Mouse (Mus musculus): ENCODE measurements around the gene Cep63.
A peak's percentile ranks its signal among the peaks of the same experiment; 100 is the strongest.

The Cep63 gene

DNA sequence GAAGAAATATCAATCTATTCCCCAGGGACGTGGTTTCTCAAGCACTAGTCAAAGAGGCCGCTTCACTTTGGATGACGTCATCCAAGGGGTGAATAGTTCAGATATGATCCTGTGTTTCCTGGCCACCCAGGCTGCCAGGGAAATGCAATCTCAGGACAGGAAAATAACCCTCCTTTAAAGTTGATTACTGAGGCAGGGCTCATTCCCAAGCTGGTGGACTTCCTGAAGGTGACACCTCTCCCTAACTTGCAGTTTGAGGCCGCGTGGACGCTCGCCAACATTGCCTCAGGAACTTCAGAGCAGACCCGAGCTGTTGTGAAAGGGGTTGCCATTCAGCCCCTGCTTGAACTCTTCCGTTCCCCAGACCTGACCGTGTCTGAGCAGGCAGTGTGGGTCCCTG, 74.6 kb downstream of the Cep63 start:
- DNase-seq = no peak

- no peak for DNase-seq
Measured at GRCm38 (mm10) chr9:102549211-102549610, 77.1 kb downstream of the Cep63 start.

DNA sequence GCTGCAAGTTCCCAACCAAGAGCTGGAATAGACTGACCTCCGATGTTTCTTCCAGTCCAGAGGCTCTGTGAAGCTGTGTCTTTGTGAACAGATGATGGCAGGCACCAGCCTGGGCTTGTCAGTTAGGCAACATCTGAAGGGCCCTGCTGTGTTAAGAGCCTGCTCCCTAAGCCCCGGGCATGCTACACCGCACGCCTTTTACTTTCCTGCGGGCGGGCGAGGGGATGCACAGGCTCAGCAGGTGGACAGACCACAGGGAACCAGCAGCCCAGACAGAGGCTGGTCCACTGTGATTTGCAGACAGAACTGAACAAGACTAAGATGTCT, 79.3 kb downstream of the Cep63 start:
- DNase-seq = no peak

- no peak for DNase-seq
Measured at GRCm38 (mm10) chr9:102546256-102547027, 79.9 kb downstream of the Cep63 start.

DNA sequence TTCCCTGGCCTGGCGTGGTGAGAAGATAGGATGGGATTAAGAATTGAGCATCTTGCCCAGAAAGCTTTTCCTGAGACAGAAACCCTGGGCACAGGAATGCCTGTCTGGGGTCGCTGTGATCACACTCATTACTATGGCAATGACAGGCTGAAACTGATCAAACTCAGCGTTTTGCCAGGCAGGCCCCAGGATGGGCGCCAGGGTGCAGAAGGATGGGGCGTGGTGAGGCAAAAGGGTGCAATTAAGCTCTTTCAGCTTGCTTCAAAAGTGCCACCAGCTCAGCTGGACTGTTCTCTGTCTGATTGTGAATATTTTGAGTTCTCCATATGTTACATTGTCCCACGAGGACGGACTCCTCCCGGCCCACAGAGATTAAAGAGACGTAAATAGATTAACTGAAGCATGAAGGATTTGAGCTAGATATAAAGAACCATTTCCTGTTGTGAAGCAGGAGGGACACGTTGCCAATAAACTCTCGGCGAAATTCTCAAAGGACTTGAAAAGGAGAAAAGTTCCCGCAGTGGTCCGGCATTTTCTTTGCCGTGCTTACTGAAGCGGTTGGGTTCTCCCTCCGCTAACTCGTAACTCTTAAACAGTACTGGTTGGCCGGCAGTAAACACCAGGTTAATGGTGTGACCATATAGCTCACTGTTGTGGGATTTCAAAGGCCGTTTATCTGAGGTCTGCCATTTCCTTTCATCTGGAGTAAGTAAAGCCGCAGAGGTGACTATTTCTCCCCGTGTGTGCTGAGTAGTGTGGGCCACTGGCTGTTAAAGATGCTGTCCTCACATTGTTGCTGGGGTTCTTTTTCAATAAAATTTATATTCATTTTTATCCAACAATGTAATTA, 80.7 kb downstream of the Cep63 start:
- DNase-seq = peak in 1 of 2 experiments; percentile 10

DNA sequence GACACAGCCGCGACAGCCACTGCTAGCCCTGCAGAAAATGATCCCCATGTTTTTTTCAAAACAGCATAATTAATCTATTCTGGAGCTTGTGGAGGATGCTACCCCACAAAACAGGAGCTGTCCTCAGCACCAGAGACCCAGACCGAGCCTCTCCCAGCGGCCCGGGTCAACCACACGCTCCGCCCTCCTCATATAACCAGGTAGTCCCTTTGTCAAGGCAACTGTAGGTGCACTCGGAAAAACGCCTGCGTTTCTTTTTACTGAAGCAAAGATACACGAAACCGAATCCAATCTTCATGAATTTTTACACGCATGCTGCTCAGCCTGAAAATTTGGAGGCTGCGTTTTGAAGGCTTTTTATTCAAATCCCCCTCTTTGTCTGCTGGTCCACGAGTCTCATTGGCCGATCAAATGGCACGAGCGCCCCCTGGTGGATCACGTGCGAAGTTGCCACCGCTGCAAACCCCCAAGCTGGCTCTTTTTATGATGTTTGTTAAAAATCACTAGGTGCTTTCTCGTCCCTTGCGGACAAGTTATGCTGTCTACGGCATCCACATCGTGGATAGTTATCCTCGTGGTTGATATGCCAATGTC, 81.5 kb downstream of the Cep63 start:
- DNase-seq = peak; percentile 74 to 91

- peak in 1 of 2 experiments; percentile 25 for DNase-seq
Measured at GRCm38 (mm10) chr9:102544116-102544772, 82.1 kb downstream of the Cep63 start.

GRCm38 (mm10) chr9:102543761-102544115, 82.6 kb downstream of the Cep63 start:
- no peak for DNase-seq

DNA sequence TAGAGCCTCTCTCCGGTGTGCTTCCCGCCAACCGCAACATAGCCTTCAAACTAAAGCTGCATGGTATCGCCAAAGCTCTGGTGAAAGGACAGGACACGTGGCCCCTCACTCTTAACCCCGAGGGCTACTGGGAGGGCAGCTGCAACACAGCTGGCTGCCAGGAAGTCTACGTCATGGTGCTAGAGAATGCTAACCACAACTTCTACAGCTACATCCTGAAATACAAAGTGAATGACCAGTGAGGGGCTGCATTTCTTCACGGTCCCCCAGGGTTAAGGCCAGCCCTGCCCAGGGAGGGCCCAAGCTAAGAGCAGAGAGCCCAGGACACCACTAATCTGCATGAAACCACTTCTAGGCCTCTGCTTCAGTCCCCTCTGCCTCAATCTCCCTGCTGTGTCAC, 83.8 kb downstream of the Cep63 start:
- DNase-seq = no peak

DNA sequence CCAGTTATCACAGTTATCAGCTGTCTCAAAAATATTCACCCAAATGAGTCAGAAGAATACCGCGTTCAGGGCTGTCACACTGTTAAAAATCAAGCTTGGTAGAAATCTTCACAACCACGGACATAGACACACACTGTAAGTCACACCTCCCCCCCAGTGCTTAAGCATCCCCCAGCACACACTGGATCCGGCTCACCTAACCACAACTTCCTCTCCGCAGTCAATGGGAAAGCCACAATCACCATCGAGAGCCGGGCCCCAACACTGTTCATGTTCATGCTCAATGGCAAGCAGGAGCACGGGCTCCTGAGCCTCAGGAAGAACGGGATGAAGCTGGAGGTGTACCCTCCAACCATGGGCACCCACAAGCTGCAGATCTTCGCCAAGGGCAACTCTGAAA, 84.7 kb downstream of the Cep63 start:
- DNase-seq = no peak

- DNase-seq = no peak
Measured at GRCm38 (mm10) chr9:102539699-102540098, 86.6 kb downstream of the Cep63 start.

DNA sequence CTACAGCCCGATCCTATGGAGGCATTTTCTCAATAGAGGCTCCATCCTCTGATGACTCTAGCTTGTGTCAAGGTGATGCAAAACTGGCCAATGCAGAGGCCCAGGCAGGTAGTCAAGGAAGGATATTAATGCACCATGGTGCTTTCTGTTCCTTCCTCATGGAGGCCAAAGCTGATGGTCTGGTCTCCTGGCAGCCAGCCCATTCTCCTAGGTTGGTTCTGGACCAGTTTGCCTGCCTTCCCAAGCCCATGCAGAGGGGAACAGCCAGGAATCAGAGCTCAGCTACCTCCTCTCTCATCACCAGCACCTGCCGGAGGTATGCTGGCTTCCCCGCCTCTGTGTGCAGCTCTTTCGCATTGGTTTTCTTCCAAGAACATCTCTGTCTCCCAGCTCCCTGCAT, 89.4 kb downstream of the Cep63 start:
- no peak for DNase-seq

All from cerebellum, adult 18-20 months (tissue).